Mouse (Mus musculus) yolk sac, embryonic 10.5 days (tissue): ENCODE measurements around the gene Rufy3.

ENCODE experiments used
- DNase-seq: peaks from one replicate; pipeline ENCODE4 v3.0.0-alpha.2; 2017; ENCODE audit warnings: low spot score

Gene Rufy3

DNA sequence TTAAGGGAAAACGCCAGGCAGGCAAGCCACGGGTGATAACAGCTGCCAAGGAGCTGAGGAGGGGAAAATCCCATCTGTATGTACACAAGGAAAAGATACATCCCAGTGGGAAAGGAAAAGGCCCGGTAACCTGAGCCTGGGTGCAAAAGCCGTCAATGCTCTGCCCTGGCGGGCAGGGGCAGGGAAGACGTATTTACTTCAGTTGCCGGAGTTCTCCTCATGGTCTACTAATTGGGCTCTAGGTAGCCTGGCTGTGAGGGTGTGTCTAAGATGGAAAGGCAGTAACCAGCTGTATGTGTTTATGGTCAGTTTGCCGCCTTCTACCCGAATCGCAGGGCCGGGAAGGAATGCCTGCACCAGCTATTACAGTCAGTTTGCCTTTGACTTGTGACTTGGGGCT lies 64.3 kb downstream of the Rufy3 start:
- DNase-seq, result no peak

DNA sequence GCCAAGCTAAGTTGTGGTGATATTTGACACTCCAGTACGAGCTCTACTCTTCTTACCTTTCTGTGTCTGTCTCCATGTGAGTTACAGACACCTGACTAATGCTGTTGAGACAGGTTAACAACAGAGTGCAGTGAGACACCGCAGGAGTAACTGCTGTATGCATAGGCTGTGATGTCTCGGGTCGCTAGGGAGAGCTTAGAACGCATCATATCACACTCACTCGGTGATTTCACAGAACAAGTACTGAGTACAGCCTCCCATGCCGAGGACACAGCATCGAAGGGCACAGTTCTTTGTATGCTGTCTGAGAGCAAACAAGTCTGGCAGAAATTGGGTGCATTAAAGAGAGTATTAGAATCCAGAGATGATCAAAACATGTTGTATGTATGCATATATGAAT lies 65.1 kb downstream of the Rufy3 start:
- DNase-seq, result no peak

DNA sequence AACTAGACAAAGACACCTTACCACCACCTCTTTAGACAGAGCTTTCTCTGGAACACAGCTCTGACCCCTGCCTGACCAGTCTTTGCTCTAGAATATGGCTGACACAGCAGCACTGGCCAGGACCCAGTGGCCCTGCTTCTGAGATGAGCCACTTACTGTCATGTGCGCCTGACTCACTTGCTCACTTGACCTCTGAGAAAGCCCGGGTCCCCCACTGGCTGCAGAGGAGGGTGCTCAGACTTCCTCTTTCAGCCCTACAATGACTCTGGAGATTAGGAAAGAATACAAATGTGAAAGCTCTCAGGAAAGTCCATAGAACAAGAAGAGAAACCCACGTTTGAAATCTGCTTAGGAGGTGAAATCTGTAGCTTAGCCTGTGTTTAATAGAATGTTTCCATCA lies 66.0 kb downstream of the Rufy3 start:
- peak; percentile 75 for DNase-seq

DNA sequence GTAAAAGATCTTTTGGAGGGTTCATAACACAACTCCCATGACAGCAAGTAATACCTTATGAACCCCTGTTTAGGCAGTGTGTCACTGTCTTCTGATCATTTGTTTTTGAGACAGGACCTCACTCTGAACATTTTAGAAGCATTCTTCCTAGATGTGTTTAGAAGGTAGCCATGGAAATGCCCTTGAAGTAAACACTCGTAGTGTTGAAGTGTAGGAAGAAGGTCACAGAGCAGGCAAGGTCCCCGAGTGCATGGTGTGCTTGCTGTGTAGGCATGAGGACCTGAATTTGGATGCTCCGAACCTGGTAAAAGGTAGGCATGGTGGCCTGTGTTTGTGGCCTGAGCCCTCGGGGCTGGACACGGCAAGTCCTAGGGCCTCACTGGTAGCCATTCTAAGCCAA lies 66.7 kb downstream of the Rufy3 start:
- DNase-seq, result no peak

DNA sequence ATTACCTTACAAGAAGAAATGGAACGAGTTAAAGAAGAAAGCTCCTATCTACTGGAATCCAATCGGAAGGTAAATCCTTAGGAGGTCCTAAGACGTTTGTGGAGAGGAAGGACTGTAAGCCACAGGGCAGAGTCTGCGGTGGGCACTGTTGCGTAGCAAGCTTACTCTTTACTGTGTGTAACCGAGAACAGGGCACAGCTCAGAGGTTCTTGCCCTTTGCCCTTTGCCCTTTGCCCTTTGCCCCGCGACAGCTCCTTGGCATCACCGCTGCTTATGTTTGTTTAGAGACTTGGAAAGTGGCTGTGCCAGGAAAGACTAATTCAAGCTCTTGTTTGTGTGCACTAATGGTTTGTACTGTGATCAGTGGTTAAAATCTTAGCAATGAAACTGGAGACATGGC lies 67.6 kb downstream of the Rufy3 start:
- no peak for DNase-seq

DNA sequence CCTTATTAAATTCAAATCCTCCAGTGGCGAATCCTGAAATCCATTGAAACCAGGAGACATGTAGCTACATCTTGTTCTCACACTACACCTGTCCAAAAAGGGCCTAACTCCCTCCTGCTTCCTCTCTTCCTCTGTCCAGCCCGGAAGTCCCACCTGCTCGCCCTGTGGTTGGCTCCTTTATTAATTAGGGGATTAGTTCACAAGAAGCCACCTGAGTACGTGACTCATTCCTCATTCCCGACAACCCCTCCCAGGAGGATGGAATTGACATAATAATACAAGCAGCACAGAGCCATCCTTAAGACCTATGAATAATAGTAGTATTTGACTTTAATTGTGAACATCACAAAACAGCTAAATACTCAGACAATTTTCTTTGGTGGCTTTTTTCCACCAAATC lies 69.2 kb downstream of the Rufy3 start:
- DNase-seq, result no peak

DNA sequence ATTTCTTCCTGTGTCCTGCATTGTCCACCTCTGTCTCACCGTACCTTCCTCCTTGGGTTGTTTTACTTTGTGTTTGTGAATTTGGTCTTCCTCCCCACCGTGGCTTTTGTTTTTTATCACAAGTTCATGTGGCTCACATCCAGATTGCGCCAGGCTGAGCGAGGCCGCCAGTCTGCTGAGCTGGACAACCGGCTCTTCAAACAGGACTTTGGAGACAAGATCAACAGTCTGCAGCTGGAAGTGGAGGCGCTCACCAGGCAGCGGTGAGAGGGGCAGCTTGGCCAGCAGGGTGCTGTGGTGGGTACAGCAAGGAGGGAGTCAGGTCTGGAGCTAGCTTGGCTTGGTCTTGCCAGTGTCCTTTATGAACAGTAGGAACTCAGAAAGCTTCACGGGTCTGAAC lies 77.9 kb downstream of the Rufy3 start:
- DNase-seq, result peak; percentile 27

DNA sequence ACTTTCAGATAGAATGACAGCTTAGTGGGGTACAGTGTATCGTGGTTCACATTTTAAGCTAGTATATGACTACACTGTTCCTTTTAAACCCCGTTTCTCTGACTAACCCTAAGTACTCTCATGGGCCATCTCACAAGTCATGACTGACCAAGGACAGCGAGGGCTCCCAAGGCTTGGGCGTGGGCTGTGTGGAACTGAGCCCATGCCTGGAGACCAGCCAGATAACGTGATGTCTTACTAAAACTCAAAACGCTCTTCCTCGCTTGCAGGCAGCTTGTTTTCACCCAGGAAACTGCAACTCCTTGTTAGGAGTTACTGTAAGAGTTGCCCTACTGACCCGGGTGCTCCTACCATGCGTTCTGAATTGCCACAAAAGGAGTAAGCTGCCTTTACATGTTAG lies 78.7 kb downstream of the Rufy3 start:
- no peak for DNase-seq

DNA sequence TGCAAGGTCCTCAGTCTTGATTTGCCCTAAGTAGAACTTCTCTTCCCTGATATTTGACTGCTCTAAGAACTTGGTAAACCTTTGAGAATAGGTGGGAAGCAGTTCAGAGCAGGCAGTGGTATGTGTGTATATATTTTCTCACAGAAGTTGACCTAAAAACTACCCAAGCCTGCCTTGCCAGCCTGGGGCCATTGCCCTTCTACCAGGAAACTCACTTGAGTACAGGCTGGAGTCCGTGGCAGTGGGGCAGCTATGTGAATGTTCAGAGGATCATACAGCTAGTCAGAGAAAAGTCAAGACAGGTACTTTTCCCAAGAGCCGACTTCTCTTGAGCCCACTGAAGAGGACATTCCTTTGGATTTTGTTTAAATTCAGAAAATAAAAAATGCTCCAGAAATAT lies 80.1 kb downstream of the Rufy3 start:
- no peak for DNase-seq

DNA sequence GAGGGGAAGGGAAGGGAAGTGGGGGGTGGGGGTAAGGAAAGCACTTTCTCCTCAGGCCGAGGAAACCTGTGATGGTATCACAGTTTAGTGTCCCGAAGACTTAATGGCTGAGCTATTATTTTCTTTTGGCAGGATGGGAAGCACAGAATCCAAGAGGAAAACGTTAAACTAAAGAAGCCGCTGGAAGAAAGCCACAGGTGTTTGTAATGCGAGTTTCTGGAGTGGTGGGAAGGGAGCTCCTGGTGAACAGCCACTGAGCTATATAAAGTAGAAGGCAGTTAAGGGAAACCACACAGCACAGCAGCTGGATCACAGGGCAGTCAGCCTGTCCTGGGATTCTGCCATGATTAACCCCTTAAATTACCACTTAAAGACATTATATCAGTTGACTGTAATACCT lies 80.6 kb downstream of the Rufy3 start:
- DNase-seq, result no peak

DNA sequence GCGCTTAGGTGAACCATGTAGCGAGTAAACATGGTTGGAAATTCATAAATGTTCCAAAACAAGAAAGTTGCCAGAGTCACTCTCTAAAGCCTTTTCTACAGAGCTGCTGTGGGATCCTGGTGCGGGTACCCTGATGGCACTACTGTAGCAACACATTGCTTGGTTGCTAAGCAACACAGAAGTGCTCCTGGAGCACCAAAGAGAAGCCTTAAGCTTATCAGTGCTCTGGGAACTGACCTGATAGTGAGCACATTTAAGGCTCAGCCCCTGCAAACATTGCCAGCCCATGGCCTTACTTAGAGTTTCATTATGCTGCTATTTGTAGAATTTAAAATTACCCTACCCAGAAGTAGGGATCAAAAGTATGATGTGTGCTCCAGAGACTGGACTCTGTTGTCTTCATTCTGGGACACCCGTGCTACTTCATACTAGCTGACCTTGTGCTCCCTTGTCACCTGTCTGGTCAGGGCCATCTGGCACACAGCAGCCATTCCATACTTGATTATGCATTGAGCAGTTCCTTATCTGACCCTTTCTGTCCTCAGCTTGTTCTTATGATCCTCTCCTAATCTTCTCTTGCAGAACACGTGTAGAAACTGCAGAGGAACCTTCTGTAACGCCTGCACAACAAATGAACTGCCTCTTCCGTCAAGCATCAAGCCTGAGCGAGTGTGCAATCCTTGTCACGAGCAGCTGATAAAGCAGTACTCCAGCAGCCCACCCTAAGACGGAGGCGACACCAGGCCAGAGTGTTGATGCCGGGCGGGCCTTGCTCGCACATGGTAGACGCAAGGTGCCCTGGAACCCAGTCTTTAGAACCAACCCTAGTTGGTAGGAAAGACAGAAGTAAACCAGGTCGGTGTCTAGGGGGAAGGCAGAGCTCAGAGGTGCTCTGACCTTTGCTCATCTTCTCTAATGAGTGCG lies 84.7 kb downstream of the Rufy3 start:
- peak; percentile 17 for DNase-seq

DNA sequence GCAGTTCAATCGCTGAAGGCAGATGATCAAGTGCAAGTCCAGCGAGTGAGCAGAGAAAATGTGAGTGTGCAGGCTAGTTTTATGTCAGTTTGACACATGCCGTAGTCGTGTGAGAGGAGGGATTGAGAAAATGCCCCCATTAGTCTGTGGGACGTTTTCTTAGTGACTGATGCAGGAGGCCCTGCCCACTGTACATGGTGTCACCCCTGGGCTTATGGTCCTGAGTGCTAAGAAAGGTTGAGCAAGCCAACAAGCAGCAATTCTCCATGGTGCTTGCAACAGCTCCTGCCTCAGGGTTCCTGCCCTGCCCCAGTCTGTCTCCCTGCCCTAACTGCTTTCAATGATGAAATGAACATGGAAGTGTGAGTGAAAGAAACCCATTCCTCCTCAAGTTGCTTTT lies 87.7 kb downstream of the Rufy3 start:
- no peak for DNase-seq

DNA sequence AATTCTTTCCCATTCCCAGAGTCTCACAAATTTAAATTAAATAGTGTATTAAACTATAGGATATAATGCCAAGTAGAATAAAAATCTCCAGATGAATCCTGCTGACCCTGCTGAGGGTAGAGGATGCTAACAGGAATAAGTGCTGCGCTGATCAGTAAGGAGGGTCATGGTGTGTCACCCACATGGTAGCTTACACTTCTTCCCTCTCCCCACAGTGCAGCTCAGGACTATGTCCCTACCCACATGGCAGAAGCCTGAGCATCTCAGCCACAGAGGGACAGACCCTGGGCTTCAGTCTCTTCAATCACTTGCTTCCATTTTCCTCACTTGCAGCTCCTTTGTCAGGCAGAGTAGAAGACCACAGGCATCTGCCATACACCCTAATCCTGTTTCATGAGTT lies 93.0 kb downstream of the Rufy3 start:
- DNase-seq, result no peak

DNA sequence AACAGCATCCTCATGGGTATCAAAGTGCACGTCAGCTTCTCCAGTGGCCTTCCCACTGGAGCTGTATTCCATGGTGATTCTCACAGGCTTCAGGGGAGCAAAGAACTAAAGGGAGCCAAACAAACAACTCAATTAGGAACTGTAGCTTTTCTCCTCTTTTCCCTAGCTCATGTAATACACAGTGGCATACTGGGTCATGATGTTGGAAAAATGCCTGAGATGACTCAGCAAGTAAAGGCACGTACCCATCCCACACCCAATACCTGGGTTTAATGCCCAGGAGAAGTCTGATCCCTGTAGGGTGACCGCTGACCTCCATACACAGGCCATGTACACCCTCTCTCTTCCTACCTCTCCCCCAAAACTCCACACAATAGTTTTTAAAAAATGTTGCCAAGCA lies 98.3 kb downstream of the Rufy3 start:
- DNase-seq, result no peak

DNA sequence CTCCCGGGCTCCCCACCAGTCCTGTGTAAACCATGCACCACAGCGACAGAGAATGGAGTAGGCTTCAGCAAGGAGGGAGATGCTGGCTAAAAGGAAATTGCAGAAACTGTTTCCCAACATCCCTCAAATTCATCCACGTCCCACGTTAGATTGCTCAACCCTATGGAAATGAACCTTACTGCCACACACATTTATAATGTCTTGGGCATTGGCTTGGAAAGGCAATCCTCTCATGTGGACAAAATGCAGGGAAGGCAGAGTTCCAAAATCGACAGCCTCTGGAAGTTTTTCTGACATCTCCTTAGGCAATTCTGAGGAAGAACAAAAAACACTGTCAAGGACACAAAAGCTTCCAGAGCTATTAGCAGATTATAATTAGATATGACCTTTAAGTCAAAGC lies 99.0 kb downstream of the Rufy3 start:
- no peak for DNase-seq

DNA sequence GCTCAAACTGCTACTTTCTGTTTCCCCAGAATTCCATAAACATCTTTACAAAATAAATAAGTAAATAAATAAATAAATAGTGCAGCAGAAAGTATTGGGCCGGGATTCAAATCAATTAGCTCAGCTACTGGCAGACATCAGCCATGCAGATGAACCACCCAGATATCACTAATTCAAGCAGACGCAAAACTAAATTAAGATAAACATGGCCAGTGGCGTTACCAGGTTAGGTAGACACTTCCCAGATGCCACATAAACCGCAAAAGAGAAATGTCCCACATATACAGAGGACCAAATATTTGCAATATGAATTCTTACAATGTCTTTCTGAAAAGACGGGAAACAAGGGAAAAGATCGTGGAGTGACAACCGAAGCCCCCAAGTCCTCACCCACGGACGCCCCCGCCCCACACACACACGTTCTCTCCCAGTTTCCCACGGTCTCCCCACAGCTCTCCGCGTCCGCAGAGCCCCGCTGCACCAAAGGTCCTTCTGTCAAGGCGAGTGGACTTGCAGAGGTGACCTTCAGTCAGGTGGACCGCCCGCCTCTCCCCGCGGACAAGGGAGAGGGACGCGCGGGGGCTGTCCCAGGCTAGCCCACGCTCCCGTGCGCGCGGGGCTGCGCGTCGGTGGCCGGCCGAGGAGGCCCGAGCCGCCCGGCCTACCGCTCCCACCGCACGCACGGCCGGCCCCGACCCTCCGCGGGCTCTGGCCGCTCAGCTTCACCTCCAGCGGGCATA lies 110.0 kb downstream of the Rufy3 start:
- DNase-seq, result no peak

DNA sequence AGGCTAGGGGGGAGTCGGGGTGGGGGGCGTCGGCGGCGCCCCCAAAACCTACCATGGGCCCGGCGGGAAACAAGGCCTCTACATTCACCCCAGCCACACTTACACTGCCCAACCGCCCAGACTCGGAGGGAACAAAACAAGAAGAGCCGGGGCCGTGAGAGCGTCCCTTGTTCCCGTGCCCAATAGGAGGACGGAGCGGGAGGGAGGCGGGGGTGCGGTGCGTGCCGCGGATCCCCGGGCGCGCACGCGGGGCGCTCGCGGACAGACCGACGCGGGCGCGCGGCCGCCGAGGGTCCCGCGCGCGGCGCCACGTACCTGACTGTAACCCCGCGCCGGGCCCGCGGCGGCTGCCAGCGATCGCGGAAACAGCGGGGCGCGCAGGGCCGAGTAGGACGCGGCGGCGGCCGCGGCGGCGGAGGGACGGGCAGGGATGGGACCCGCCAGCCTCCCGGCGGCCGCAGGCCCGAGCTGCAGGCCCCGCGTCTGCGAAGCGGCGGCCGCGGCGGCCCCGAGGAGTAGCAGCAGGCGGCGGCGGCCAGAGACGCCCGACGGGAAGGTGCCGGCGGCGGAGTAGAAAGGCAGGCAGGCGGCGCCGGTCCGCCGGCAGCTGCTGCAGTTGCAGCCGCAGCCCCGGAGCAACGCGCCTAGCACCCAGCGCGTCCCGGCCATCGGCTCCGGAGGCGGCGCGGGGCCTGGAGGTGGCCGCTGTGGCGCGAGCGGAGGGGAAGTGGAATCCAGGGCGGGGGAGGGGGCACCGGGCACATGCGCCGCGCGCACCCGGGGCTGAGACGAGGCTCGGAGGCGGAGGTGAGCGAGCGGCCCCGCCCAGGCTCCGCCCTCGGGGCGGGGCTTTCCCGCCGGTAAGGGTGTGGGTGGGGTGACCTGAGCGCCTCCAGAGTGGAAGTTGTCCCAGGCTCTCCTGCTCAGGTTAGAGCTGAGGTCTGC lies 110.9 kb downstream of the Rufy3 start, which contains the start of gene Grsf1:
Grsf1 (minus strand) TSS at position 729 of the 945 bp plus-strand sequence.
- DNase-seq, result peak; percentile 94

DNA sequence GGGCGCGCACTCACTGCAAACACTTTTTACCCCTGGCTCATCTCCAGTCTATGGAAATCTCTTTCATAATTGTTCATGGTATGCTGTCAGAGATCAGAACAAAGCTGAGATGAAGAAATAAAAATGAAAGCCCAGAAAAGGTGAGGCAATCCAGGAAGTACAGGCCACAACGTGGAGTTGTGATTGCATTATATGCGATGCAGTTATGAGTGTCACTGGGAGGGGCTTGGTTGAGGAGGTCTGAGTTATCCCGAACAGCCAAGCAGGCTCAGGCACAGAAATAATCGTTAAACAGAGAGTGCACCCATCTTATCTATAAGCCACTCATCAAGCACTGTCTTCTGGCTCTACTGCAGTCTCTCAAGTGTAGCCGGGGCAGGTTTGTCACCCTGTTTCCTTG lies 114.1 kb downstream of the Rufy3 start:
- no peak for DNase-seq

DNA sequence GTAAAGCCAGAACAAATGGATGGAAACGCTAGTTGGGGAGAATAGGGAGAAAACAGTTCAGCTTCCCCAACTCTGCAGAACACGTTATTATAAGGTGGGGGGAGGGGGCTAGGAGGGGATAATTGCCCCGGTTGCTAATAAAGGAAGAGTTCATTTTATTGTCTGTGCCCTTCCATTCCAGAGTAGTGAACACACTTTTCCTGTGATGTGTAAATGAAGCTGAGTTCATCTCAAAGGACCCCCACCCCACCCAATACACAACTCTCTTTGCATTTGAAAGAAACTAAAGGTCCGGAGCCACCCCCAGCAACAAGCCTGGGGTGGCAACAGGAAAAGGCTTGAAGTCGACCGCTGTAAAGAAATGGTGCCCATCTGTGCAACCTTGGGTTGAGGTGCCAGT lies 114.5 kb downstream of the Rufy3 start:
- no peak for DNase-seq

DNA sequence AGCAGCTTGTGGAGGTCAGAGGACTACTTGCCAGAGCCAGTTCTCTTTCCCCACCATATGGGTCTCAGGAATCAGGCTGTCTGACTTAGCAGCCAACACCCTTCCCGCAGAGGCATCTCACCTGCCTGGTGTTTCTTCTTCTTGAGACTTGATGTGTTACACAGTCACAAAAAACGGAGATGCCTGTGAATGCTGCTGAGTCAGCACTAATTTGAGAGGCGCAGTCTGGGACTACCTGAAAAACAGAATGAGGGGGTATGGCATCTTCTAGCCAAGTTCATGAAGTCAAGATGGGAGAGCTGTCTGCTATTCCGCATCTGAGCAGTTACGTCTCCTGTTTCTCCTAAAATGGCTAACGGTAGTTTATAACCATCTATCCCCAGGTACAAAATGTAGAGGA lies 115.7 kb downstream of the Rufy3 start:
- no peak for DNase-seq

DNA sequence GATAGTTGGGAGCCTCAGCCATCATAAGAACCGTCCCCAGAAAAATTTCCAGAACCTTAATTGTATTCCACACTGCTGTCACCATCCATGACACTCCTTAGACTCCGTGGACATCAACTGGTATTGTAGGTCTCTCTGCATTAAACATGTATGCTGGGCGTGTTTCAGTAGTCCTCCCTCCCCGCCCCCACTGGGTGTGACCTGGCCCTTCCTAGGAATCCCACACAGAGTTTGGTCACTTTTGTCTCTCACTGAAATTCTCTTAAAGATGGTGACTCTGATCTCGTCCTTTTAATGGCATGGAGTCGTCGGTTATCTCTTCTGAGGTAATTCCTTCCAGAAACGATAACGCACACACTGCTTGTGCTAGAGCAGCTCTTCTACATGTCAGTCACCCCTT lies 118.9 kb downstream of the Rufy3 start:
- no peak for DNase-seq

DNA sequence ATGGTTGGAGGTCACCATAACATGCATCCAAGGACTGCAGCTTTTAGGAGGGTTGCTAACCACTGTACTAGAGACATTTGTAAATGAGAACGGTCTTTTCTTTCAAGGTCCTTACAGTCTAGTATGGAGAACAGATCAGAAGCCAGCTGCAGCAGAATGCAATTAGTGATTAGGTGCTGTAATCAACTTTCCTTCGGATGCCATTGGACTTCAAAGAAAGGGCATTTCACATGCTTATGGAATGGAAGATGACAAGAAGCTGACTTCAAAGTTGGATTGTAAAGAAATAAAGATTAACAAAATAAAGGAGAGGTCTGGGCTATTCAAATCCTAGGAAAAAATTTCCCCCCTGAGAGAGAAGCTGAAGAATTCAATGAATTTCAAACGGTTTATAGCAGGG lies 119.4 kb downstream of the Rufy3 start:
- DNase-seq, result no peak
